Mouse (Mus musculus) right cerebral cortex, adult 2 months (tissue): Measurements from ENCODE around the gene Chrnb2.

Source experiments
- DNase-seq, 2 experiments: peaks; one replicate each; pipeline ENCODE4 v3.0.0; 2021 to 2022; ENCODE audit warnings: low spot score in 2 of 2

The Chrnb2 gene

DNA sequence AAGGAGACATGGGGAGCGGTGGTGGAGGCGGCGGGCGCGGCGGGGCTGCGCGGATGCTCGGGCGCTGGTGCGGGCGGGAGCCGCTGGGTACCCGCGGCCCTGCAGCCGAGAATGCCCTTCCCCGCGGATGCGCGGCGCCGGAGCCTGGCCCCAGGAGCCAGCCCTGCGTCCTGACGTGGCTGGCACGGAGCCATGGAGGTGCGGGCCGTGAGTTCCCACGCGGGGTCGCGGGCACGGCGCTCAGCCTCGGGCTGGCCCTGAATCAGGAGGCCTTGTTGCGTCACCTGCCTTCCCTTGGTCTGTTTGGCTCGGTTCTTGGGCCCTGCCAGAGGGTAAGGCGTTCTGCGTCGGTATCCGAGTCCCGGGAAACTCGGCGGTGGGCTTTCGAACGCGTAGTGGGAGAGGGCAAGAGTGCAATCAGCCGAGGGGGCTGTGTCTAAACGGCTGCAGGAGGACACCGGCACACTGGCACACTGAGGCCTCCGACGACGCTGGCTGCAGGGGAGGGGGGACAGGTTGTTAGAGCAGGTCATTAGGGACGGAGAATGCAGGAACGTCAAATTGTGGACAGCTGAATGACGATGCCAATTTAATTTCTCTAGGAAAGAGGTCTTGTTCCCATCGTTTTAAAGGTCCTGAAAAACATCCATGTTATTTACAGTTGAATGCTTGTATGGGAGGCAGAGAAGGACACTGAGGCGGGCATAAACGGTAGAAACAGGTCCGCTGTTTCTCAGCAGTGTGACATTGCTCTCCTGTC, 49.0 kb downstream of the Chrnb2 start:
- peak in 1 of 2 experiments; percentile 47 for DNase-seq

DNA sequence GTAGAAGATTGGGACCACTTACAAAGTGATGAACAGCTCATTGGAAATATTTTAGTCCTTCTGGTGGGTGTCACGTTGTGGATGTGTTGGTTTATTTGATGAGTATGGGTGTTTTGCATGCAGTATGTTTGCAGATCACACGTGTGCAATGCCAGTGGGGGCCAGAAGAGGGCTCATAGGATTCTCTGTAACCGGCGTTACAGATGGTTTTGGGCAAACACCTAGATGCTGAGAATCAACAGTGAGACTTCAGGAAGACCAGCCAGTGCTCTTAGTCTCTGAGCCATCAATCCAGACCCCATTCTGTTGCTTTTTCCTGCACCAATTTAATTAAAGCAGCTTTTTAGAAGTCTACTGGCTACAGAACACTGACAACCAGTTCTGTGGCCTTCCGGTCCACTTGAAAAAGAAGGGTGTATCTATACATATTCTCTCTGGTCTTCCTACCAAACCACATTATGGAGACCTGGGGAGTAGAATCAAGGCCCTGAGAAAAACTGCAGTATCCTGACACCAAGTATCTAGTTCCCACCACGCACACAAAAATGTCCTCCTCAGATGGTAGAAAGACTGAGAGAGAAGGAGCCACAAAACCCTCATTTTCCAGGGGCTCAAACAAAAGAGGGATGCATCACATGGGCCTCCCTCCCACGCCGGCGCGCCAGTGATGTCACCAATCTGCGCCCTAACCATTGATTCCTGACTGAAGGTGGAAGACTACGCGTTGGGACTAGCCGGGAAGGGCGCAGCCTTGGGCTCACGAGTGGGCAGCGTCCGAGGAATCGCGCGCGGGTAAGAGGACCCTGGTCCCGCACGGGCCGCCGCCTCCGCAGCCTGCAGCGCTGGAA, 49.8 kb downstream of the Chrnb2 start, which contains the start of gene Adar:
Gene Adar, plus strand, starts transcription at position 664 of the 848 bp plus-strand sequence.
- peak; percentile 97 to 98 for DNase-seq

DNA sequence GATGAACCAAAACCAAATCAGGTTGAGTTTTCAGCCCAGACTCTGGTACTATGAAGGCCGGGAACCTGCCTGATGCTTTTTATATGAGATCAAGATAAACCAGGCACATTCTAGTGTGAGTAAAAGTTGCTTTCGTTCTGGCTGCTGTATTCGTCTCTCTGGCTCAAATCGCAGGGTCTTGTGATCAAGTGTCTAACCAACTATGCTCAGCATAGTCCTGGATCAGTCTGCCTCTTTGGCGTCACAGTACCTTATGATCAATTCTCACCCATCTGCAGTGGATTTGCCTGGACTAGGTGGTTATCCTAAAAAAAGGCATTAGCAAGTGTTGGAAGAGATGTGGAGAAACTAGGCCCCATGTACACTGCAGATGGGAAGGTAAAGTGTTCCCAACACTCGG, 60.4 kb downstream of the Chrnb2 start:
- DNase-seq: no peak

DNA sequence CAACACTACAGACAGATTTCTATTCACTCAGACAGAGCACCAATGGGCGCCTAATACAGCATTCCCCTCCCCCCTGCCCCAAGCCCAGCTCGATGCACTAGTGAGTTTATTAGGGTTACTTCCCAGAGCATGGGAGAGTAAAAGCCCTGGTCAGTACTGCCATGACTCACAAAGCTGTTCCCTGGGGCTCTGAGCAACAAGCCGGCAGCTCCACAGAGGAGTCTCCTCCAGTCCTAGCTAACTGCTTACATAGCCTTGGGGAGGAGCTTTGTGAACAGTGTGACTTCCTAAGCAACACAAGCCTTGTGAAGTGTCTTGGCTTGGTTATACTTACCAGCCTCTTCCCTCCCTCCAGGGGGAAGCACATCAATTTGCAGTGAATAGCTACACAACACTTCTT, 60.8 kb downstream of the Chrnb2 start:
- DNase-seq: no peak

DNA sequence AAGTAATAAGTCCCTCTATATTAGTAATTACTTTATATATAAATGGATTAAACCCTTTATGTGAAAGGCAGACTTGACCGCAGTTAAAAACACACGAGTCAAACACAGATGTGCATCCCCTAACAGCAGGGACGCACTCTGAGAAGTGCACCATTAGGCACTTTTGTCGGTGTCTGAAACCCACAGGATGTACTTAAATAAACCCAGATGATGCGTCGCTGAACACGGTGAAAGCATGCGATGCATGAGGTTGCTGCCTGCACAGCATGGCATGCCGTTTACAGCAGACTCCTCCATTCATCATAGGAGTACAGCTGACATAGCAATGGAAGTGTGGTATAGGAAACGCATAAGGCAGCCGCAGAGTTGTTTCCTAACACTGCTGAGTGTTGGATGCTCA, 64.0 kb downstream of the Chrnb2 start:
- DNase-seq: no peak

DNA sequence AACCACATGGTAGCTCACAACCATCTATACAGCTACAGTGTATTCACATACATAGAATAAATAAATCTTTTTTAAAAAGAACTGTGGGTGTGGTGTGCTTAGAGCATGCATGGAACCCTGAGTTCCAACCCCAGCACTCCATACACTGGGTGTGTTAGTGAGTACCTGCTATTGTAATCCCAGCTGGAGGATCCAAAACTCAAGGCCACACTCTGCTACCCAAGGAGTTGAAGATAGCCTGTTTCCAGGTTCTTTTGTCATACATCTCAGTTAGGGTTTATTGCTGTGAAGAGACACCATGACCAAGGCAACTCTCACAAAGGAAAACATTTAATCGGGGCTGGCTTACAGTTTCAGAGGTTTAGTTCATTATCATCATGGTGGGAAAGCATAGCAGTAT, 65.5 kb downstream of the Chrnb2 start:
- DNase-seq: no peak
